Mouse (Mus musculus): Measurements from ENCODE around the gene Chic2.

- TF ChIP-seq CTCF (IDR thresholded peaks at IDR 0.05; ENCODE audit: borderline replicate concordance, insufficient read depth, low read depth, low read length) (no peak), POLR2A (IDR thresholded peaks at IDR 0.05; ENCODE audit: borderline replicate concordance, insufficient read depth, low read length) (no peak)
These were observed 31.7 kb downstream of the Chic2 start for GRCm38 (mm10) chr5:75012771-75013421.
